Mouse (Mus musculus) heart, postnatal 14 days (tissue): Measurements from ENCODE around the gene Senp5. TPM values are rescaled to one million over a fixed set of nuclear protein-coding genes. Genes with fewer than 3 reads are reported as not detected.
"Not testable (repeated sequence)": the region's sequence is repeated elsewhere in the genome, so short reads cannot be mapped to it uniquely, and the experiment has no call there.

Experiments used
- DNase-seq, 2 experiments: peaks; one replicate each; pipeline ENCODE4 v3.0.0; 2021 to 2022
- intact Hi-C: fragments of 180-260 bp; cut with DNase I; formaldehyde crosslinking; loops from one replicate; pipeline ENCODE4 v1.15.1; 2025
- long read RNA-seq, 2 experiments: library from polyadenylated mRNA; stranded (forward); transcript quantifications; one replicate each; pipeline ENCODE4 v2.0.0; 2021
- total RNA-seq, 2 experiments: library from RNA; stranded (reverse); gene quantifications; 2 replicates each; pipeline ENCODE4 v1.2.3; 2021

The Senp5 gene
- total RNA-seq = 10 to 100 TPM; 14.3 to 17.1 TPM
- long read RNA-seq, experiment 1, full-length matches to known transcripts = 4 of 7 reads
- long read RNA-seq, experiment 1, partial matches to known transcripts = 0 of 7 reads
- long read RNA-seq, experiment 1, other reads (novel, unspliced or antisense) = 3 of 7 reads
- long read RNA-seq, experiment 2, full-length matches to known transcripts = 2 of 5 reads
- long read RNA-seq, experiment 2, partial matches to known transcripts = 1 of 5 reads
- long read RNA-seq, experiment 2, other reads (novel, unspliced or antisense) = 2 of 5 reads

GRCm38 (mm10) chr16:32002509-32003477 lies at the start of gene Senp5:
Senp5 (minus strand) TSS chr16:32003287.
- intact Hi-C loops = loop anchor here (5.0 kb wide), 2 partner anchors 55 to 75 kb away; partner anchors contain the start of genes 0610012G03Rik, Ncbp2 and Pak2
- DNase-seq = peak; percentile 91 to 94

GRCm38 (mm10) chr16:32042367-32042766 lies 39.3 kb upstream of the Senp5 start:
- no peak for DNase-seq
- intact Hi-C loops = loop anchor here (5.0 kb wide), 1 partner anchor 55 kb away; the partner anchor contains the start of genes Cep19 and Pigx

DNA sequence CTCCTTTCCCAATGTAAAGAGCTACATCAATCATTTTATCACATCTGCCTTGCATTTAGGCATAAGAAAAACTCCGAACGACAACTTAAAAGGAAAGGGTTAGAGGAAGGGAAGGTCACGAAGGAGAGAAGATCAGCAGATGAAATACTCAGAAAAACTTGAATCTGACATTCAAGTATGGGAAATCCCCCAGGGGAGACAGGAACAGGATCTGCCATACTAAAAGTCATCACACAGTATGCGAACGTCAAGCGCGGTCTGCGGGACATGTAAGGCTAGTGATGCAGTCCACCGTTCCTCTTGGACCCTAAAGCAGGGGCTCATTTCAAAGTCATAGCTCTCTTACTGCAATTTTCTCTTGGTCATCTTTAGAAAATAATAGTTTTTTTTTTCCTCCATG lies 16.6 kb upstream of the Senp5 start:
- DNase-seq = no peak
- intact Hi-C loops = no loop called here

DNA sequence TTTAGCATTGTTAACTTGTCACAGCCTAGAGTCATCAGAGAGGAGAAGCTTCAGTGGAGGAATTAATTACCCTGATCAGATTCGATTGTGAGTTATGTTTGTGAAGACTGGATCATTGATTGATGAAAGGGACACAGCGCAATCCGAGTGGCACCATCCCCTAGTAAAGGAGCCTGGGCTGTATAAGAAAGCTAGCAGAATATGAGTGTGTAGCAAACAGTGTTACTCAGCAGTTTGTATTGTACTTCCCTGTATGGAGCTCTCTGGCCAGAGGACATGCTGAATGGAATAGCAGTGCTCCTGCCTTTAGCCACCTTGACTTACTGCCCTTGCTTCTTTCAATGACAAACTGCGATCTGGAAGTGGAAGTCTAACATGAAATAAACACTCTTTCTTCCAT lies 7.2 kb upstream of the Senp5 start:
- no peak for DNase-seq

GRCm38 (mm10) chr16:32009913-32010312 lies 6.8 kb upstream of the Senp5 start:
- intact Hi-C loops = no loop called here
- no peak for DNase-seq

More for the DNA sequence above, 7.2 kb upstream of the Senp5 start:
- intact Hi-C loops = no loop called here

DNA sequence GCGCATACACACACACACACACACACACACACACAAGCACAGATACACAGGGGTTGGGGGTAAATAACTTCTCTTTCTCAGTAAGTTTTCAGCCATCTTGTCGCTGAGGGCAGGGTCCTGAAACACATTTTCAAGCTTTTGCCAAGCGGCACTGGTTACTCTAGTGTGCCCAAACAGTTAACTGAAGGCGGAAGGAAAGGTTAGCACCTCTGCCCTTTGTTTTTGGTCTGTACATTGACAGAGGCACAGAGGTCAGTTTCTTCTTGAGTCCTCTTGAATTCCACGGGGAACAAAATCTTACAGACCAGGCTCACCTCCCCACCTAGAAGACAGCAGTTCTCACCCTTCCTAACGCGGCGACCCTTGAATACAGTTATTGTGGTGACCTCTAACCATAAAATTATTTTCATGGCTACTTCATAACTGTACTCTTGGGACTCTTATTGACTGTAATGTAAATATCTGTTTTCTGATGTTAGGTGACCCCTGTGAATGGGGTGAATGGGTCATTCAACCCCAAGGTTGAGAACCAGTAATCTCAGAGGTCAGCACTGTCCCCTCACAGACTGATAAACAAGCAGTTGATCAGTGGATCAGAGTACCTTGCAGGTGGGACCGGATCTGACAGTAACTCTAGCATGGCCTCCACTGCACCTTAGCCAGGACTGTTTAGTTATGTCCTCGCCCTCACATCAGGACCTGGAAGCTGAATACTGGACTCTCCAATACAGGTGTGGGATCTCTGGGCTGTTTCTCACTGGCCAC lies 5.6 kb upstream of the Senp5 start:
- intact Hi-C loops = no loop called here
- DNase-seq = no peak

GRCm38 (mm10) chr16:32004731-32005130 lies 1.6 kb upstream of the Senp5 start:
- intact Hi-C loops = loop anchor here (5.0 kb wide), 2 partner anchors 57 to 73 kb away; partner anchors contain the start of genes 0610012G03Rik, Ncbp2 and Pak2
- DNase-seq = no peak

GRCm38 (mm10) chr16:31996371-31996770 lies 6.7 kb downstream of the Senp5 start:
- DNase-seq = no peak
- intact Hi-C loops = no loop called here

GRCm38 (mm10) chr16:31993946-31994345 lies 9.1 kb downstream of the Senp5 start:
- DNase-seq = no peak
- intact Hi-C loops = no loop called here

DNA sequence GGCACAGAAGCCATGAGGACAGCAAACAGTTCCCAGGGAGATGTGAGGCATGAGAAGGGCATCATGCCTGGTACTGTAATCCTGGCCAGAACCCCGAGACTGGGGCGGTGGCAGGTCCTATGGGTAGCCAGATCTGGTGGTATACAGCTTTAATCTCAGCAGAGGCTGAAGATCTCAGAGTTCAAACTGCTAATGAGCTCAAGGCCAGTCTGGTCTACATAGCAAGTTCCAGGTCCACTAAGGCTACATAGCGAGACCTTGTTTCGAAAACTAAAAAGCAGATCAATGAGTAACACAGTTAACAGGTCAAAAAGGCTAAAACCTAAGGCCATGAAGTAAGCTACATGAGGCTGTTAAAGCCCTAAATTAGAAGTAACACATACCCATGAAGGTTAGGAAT lies 9.9 kb downstream of the Senp5 start:
- no peak for DNase-seq
- intact Hi-C loops = no loop called here

DNA sequence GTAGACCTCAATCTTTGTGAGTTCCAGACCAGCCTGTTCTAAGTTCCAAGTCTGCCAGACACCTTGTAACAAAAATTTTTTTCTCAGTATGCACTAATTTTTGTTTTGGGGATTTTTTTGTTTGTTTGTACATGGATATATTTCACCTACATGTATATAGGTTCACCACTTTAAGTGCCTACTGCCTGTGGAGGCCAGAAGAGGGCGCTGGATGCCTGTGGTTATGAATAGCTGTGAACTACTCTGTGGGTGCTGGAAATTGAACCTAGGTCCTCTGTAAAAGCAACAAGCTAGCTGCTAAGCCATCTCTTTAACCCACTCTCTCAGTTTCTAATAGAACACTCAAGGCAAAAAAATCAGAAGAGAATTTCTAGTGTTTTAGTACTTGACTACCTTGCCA lies 11.0 kb downstream of the Senp5 start:
- DNase-seq = no peak
- intact Hi-C loops = no loop called here

GRCm38 (mm10) chr16:31980946-31981345 lies 22.1 kb downstream of the Senp5 start:
- no peak for DNase-seq
- intact Hi-C loops = no loop called here

GRCm38 (mm10) chr16:31979501-31979900 lies 23.6 kb downstream of the Senp5 start:
- intact Hi-C loops = no loop called here
- no peak for DNase-seq

DNA sequence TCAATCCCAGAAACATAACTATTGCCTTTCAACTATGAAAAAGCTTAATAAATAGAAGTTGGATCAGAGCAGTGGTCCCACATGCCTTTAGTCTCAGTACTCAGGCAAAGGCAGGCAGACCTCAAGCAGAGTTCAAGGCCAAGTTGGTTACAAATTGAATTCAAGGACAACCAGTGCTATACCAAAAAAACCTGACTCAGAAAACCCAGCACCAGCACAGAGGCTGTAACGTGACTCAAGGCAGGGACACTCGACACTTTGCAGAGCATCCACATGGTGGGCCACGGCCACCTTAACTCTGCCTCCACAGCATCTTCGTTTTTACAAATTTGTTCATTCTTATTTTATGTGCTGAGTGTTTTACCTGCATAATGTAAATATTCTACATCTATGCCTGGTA lies 27.8 kb downstream of the Senp5 start:
- no peak for DNase-seq
- intact Hi-C loops = no loop called here

- DNase-seq = no peak
- intact Hi-C loops = no loop called here
Observed at GRCm38 (mm10) chr16:31963224-31963623, 39.9 kb downstream of the Senp5 start.

DNA sequence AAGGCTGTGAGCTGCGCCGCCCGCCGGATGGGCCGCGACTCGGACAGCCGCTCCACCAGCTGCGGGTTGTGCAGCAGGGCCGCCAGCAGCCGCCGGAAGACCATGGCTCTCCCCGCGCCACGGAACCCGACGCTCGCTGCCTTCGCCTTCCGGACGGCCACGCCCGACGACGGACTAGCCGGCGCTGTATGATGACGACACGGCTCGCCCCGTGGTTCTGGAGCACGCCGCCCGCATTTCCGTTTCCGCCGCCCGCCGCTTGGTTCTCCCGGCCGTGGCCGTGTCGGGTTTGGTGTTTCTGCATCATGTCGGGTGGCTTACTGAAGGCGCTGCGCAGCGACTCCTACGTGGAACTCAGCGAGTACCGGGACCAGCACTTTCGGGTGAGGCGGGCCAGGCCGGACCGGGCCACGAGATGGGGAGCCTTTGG lies 54.7 kb downstream of the Senp5 start, which contains the start of the genes 0610012G03Rik and Ncbp2:
0610012G03Rik (minus strand) TSS at position 150 of the 430 bp plus-strand sequence.
Ncbp2 (plus strand) TSS at position 169 of the 430 bp plus-strand sequence.
- peak; percentile 95 to 99 for DNase-seq
- intact Hi-C loops = loop anchor here (5.0 kb wide), 2 partner anchors 54 to 299 kb away; partner anchors contain the start of genes Fbxo45, Senp5 and Wdr53

GRCm38 (mm10) chr16:31947901-31948316 lies 55.2 kb downstream of the Senp5 start:
- intact Hi-C loops = loop anchor here (5.0 kb wide), 2 partner anchors 54 to 299 kb away; partner anchors contain the start of genes Fbxo45, Senp5 and Wdr53
- no peak for DNase-seq

DNA sequence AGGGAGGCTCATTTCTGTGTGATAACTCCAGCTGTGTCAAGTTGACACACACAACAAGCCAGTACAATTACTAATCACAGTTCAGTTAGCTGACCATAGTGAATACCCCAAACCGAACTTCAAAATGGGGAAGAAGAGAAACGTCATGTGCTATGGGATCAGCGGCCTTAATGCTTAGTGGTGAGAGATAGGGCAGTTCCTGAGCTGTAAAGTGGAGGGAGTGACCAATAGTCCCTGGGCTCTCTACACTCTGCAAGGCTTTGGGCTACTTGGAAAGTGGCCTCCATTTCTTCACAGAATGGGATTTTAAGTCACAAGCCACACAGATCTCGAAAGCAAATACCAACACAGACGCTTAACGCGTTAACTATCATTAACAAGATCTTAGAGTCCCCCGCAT lies 55.8 kb downstream of the Senp5 start:
- DNase-seq = no peak
- intact Hi-C loops = loop anchor here (5.0 kb wide), 2 partner anchors 55 to 300 kb away; partner anchors contain the start of genes Fbxo45, Senp5 and Wdr53

DNA sequence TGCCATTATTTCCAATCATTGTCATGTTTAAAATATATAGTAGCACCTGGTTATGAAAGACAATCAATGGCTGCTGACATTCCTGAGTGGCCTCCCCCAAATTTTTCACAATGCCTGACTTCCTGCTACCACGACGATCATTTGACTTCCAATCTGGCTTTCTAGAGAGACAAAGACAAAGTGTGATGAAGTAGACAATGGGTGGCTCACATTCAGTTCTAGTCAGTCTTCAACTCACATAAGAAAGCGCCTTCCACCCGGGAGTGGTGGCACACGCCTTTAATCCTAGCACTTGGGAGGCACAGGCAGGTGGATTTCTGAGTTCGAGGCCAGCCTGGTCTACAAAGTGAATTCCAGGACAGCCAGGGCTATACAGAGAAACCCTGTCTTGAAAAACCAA lies 57.1 kb downstream of the Senp5 start:
- intact Hi-C loops = loop anchor here (5.0 kb wide), 2 partner anchors 56 to 301 kb away; partner anchors contain the start of genes Fbxo45, Senp5 and Wdr53
- not testable (repeated sequence) for DNase-seq

DNA sequence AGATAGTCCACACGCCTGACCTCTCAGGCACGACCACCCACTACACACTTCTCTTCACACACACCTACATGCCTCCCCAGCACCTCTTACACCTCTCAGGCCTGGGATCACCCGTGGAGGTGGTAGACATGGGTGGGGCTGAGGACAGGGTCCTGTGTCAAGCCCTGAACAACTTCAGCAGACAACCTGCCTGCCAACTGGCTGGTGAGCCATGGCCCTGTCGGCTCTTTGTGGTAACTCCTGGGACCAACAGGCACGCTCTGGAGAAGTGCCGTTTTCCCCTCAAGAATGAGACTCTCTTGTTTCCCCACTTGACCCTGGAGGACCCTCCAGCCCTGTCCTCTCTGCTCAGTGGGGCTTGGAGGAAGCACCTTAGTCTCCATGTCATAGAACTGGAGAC lies 57.7 kb downstream of the Senp5 start:
- DNase-seq = no peak
- intact Hi-C loops = loop anchor here (5.0 kb wide), 2 partner anchors 57 to 302 kb away; partner anchors contain the start of genes Fbxo45, Senp5 and Wdr53
